Mouse (Mus musculus) cerebellum, adult 9-10 months (tissue): ENCODE results near the gene Il7r.
"Not testable (repeated sequence)": the region's sequence is repeated elsewhere in the genome, so short reads cannot be mapped to it uniquely, and the experiment has no call there.

Experiments used
- DNase-seq: peaks from one replicate; pipeline ENCODE4 v3.0.0; 2022

Il7r gene

GRCm38 (mm10) chr15:9530076-9530475 lies at the start of gene Il7r:
Gene Il7r (minus strand): TSS chr15:9530176.
- no peak for DNase-seq

DNA sequence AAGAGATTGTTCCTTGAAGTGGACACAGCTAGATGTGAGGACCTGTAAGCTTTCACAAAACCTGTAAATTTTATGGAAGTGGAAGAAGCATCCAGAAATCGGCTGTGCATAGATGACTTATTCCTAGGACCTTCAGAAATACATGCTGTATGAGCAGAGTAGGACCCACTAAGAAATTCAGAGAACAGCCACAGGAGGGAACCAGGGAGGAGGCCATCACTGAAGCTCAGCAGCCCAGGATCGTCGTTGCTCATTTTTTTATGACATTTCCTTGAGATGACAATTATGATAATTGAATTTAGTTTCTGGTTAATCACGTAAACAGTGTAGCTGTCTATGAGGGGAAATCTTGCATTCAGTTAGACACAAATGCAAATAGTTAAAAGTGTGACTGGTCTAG lies 47.3 kb upstream of the Il7r start:
- DNase-seq: no peak

DNA sequence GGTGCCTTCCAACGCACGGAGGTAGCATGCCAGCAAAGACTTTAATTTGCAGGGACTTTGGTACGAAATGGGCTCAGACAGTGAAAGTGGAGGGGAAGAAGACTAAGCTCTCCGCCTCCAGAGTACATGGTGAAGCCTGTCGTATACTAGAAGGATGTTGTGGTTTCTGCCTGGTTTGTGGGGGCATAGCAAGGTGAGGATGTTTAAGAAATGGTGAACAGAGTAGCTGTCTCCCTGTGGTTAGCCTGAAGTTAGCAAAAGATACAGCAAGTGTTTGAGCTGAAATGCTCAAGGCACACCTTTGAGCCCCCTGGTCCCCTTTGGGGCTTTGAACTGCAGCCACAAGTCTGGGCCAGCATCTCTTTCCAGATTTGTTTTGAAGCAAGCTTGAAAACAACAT lies 44.8 kb upstream of the Il7r start:
- DNase-seq: no peak

GRCm38 (mm10) chr15:9573361-9573760 lies 43.4 kb upstream of the Il7r start:
- no peak for DNase-seq

GRCm38 (mm10) chr15:9572664-9573063 lies 42.7 kb upstream of the Il7r start:
- no peak for DNase-seq

DNA sequence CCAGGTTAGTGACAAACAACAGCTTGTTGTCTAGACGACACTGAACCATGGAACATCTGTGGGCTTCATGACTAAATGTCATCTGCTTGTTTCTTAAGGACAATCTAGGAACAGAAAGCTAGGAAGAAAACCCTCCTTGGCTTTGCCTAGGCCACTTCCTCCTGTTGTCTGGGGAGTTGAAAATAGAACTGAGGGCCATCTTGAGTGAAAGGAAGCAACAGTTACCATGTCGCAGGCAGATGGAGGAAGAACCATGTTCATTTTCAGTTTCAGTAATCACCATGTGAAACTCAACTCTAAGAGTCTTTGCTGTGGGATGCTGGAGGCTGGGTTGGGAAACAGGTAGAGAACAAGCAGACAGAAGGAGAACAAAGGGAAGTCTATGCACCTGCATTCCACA lies 41.9 kb upstream of the Il7r start:
- DNase-seq: no peak

DNA sequence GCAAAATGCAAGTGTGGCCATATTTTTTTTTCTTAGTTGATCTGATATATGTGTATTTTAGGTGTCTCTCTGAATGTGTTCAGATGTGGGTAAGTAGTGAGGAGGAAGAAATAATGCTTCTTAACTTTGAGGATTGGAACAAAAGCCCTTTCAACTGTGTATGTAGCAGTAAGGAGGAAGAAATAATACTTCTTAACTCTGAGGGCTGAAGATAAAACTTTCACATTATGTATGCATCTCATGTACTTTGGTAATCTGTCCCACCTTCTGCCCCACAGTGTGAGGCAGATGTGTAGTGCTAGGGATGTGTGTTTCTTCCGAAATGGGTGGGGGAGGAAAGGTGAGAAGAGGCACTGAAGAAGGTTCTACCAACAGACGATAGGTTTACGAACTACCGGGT lies 37.3 kb upstream of the Il7r start:
- no peak for DNase-seq

DNA sequence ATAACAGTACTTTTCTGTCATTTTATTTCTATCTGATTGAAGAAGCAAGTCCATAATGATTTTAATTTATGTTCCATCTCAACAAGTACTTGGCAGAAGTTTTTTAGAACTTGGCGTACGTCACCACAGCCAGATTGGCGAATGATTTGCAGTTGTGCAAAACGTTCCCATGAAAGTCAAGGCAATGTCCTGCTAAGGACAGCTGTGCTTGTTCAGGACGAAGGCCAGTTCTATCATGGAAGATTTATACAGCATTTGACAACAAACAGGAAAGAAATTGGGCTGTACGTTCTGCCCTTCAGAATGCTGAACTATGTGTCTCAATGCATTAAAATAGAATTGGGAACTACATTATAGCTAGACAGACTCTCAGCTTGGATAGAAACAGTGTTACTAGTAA lies 35.4 kb upstream of the Il7r start:
- DNase-seq: no peak

- no peak for DNase-seq
These were observed 34.2 kb upstream of the Il7r start for GRCm38 (mm10) chr15:9564156-9564555.

- not testable (repeated sequence) for DNase-seq
These were observed 27.3 kb upstream of the Il7r start for GRCm38 (mm10) chr15:9557264-9557663.

DNA sequence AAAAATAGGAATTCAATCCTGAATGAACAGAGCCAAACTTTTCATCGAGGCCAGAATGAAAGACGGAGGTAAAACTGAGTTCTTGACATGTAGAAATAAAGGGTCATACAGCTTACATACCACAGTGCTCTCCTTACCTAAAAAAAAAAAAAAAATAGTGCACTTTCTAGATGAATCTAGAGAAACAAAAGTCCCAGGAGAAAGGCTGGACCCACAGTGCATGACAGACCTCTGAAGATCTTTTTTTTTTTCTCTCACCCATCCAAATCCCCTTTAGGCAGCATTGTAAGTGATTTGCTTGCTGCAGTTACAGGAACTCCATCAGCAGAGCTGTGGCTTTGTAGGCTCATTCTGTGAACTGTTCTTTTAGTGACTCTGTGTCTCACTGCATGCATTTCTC lies 19.0 kb upstream of the Il7r start:
- no peak for DNase-seq

DNA sequence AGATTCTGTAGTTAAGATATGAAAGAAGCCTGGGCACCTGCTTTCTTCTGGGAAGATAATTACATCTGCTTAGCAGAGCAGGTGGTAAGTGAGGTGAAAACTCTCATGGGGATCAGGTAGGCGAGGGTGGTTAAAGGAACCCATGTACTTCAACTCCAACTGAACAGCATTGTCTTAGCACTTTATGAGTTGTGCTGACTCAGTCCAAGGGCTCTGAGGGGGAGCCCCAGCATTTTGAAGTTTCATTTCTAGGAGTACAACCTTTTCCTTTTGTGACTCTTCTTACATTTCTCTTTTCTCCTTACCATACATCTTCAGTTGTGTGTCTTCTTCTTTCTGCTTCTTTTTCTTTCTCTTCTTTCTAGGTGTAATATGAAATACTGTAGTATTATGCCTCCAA lies 5.2 kb upstream of the Il7r start:
- no peak for DNase-seq

DNA sequence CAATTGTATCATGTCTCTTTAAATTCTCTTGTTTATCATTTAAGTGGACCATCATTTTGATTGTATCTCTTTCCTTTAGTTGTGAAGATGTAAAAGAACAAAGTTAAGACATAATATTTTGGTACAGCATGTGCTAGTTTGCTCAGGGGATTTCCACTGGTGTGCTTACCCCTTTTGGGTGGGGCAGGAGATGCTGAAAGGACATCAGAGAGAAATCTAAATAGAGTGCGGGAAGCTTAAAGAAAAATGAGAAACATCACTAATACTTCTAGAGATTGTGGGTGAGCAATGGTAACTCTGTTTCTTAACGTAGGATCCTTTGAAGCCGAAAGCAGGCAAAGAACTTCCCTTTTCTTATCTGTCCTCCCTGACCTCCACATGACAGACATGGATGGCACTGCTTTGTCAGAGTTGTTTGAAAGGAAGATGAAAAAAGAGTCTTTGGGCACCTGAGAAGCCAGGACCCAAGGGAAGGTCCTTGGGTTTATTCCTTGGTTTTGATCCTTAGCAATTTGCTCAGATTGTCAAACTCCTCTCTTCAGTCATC lies 3.5 kb upstream of the Il7r start:
- no peak for DNase-seq

DNA sequence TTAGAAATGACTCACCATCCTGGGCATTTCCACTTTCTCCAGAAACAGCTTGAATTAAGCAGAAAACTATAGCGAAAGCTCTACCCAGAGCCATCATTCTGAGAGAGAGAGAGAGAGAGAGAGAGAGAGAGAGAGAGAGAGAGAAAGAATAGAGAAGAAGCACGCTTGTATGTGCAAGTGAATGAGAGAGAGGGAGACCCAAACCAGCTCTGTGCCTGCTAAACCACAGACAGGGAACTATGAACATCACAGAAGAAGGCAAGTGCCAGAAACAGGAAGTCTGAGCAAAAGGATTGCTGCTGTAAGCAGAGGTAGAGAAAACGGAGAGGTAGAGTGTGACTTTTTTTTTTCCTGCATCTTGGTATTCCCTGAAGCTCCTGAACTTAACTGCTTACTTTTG lies 330 bp downstream of the Il7r start:
- DNase-seq: no peak

DNA sequence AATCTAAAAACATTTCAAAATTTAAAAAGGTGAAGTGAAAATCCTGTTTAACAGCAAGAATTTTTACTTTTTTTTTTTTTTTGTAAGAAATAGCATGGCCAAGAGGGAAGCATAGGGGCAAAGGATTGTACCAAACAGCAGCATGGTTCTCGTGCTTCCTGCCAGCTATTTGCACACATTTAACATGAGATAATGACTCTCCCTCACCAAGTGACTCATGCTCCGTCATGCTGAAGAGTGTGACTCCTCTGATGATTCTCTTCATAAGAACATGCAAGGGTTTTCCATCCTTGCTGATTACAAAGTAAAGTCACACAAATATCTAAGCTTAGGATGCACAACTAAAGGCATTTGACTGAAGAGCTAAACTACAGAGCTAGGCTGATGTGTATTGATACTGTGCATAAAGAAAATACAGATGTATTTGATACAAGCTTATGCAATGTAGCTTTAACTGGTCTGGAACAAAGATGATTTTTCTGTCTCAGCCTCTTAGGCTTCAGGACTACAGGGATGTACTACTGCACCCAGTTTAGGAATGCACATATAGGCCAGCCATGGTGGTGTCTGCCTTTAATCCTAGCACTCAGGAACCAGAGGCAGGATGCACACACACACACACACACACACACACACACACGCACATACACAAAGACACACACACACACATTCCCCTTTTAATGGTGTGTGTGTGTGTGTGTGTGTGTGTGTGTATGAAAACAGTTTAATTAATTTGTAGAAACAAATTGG lies 1.6 kb downstream of the Il7r start:
- DNase-seq: no peak

DNA sequence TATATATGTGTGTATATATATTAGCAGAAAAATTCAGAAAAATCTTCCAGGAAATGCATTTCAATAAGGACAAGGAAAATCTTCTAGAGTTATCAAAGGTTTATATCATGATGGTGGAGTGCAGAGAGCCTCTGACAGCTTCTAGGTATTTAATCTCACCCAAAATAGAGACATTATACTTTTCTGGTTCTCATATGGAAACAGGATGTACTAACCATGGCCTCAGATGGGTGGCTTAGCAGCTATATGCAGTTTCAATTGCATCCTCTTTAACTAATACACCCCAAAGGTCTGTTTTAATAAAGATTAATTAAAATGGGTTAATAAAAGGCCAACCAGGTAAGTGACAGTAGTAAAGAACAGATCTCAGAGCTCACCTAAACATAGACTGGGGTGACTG lies 3.6 kb downstream of the Il7r start:
- DNase-seq: no peak

DNA sequence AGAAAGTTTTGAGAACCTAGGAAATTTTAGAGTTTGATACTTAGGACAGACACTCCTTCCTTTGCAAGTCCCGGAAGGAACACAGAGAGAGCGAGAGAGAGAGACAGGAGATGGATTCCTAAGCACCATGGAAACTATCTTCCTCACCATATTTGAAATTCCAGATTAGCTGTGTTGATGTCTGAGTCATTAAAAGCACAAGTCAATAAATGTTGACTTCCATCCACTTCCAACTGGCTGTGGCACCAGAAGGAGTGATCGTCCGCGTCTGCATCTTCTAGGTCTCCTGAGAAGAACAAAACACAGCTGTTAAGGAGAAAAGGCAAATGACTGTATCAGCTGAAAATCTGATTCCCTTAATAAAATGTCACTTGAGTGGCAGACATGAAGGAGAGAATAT lies 5.1 kb downstream of the Il7r start:
- no peak for DNase-seq

- no peak for DNase-seq
These were observed 6.0 kb downstream of the Il7r start for GRCm38 (mm10) chr15:9523956-9524355.

DNA sequence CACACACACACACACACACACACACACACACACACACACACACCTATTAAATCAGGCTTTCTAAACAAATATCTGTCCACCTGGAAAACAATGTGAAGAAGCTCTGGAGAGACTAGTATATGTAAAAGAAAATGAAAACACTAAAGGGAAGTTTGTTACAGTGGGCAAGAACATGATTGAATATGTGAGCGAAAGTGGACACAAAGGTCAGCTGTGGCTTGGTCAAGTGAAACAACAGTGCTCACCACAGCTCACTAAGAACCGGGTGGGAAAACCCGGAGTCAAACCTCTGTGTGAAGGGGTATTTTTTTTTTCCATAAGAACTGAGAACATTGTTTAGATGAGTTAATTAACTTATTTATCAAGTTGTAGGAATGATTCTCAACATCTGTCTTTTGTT lies 6.9 kb downstream of the Il7r start:
- no peak for DNase-seq

DNA sequence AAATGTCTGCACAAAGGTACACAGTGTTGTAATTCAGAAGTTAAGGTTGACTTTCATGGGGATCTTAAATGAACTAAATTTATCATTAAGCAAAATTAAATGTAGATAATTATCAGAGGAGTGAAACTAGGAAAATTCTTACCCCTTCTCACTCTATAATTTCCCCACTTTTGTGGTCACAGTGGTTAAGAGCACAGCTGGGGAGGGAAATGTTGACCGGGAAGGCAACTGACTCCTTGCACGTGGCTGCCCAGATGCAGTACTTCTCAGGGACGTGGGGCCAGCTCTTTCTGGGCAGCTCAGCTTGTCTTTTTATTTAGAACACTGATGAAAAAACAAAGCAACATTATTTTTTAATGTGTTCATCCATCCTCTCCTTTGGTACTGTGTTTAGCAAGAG lies 37.9 kb downstream of the Il7r start:
- DNase-seq: no peak

DNA sequence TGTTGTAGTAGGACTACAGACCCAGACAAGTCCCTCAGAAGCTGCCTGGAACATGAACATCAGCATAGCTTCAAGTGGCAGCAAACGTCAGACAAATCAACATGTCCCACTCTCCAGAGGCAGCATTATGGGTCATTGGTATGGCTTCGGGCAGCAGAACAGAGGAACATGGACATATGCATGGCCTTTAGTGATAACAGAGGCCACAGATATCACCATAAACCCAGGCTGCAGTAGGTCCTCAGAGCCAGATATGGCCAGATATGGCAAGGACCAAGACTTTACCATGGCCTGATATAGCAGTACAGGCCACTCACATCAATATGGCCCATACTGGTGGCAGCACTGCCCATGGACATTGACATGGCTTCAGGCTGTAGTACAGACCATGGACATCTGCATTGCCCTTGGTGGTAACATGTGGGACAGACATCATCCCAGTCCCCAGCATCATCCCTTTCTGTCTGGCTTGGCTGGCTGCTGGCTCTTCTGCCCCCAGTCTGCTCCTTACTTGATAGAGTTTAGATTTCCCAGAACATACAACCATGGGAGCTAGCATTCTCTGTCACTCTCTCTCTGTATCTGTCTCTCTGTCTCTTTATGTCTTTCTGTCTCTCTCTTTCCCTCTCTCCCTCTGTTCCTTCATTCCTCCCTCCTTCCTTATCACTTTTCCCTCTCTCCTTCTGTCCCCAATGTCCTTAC lies 40.4 kb downstream of the Il7r start:
- no peak for DNase-seq

- no peak for DNase-seq
These were observed 56.8 kb downstream of the Il7r start for GRCm38 (mm10) chr15:9473188-9473587.

DNA sequence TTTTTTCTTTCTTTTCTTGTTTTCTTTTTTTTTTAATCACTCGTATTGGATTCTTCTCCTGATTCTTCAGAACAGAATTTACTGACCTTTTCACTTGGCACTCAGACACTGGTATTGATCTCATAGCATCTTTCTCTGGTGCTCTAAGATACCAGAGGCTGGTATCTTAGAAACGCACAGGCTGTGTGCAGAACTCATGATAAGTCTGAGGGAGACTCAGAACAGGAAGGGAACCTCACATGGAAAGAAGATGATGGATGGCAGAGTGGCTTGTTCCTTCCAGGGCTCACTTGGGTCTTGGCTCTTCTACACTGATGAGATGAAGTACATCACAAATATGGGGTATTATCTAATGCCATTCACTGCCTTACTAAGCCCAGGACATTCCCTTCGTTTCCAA lies 57.4 kb downstream of the Il7r start:
- DNase-seq: no peak

- no peak for DNase-seq
These were observed 57.8 kb downstream of the Il7r start for GRCm38 (mm10) chr15:9472167-9472566.
